Mouse (Mus musculus): Measurements from ENCODE around the gene Spata31d1d.
"Not testable (repeated sequence)": the region's sequence is repeated elsewhere in the genome, so short reads cannot be mapped to it uniquely, and the experiment has no call there.

Gene Spata31d1d

GRCm38 (mm10) chr13:59733936-59734335 is 2.4 kb upstream of the Spata31d1d start:
- DNase-seq (ENCODE audit: low spot score in 2 of 2), result no peak

GRCm38 (mm10) chr13:59728378-59729093 is 3.0 kb downstream of the Spata31d1d start:
- peak; percentile 84 to 92 for DNase-seq (ENCODE audit: low spot score in 2 of 2)

GRCm38 (mm10) chr13:59726139-59726867 is 5.2 kb downstream of the Spata31d1d start:
- no peak for DNase-seq (ENCODE audit: low spot score in 2 of 2)

GRCm38 (mm10) chr13:59722089-59722488 is 9.5 kb downstream of the Spata31d1d start:
- not testable (repeated sequence) for DNase-seq (ENCODE audit: low spot score in 2 of 2)

GRCm38 (mm10) chr13:59719475-59719874 is 12.1 kb downstream of the Spata31d1d start:
- no peak for DNase-seq (ENCODE audit: low spot score in 2 of 2)

- not testable (repeated sequence) for DNase-seq (ENCODE audit: low spot score in 2 of 2)
Observed at GRCm38 (mm10) chr13:59718857-59719440, 12.6 kb downstream of the Spata31d1d start.

GRCm38 (mm10) chr13:59713710-59714109 is 17.8 kb downstream of the Spata31d1d start:
- DNase-seq (ENCODE audit: low spot score in 2 of 2), result no peak

- DNase-seq (ENCODE audit: low spot score in 2 of 2), result not testable (repeated sequence)
Observed at GRCm38 (mm10) chr13:59711984-59712383, 19.6 kb downstream of the Spata31d1d start, which contains the start of gene Spata31d1b. Gene Spata31d1b, plus strand, starts transcription at chr13:59712284.

GRCm38 (mm10) chr13:59710230-59710629 is 21.3 kb downstream of the Spata31d1d start, which contains the start of gene Spata31d1a:
Gene Spata31d1a, minus strand, starts transcription at chr13:59710330.
- no peak for DNase-seq (ENCODE audit: low spot score in 2 of 2)

GRCm38 (mm10) chr13:59704562-59704961 is 27.0 kb downstream of the Spata31d1d start:
- peak in 1 of 2 experiments; percentile 61 for DNase-seq (ENCODE audit: low spot score in 2 of 2)

- no peak for DNase-seq (ENCODE audit: low spot score in 2 of 2)
Observed at GRCm38 (mm10) chr13:59703514-59703913, 28.0 kb downstream of the Spata31d1d start.

GRCm38 (mm10) chr13:59700137-59700536 is 31.4 kb downstream of the Spata31d1d start:
- not testable (repeated sequence) for DNase-seq (ENCODE audit: low spot score in 2 of 2)

- DNase-seq (ENCODE audit: low spot score in 2 of 2), result no peak
Observed at GRCm38 (mm10) chr13:59699131-59699530, 32.4 kb downstream of the Spata31d1d start.

- no peak for DNase-seq (ENCODE audit: low spot score in 2 of 2)
Observed at GRCm38 (mm10) chr13:59695781-59696180, 35.8 kb downstream of the Spata31d1d start.

- DNase-seq (ENCODE audit: low spot score in 2 of 2), result no peak
Observed at GRCm38 (mm10) chr13:59694008-59694407, 37.5 kb downstream of the Spata31d1d start, which contains the start of gene 4921517D22Rik. Gene 4921517D22Rik, minus strand, starts transcription at chr13:59694108.

- no peak for DNase-seq (ENCODE audit: low spot score in 2 of 2)
Observed at GRCm38 (mm10) chr13:59691478-59691877, 40.1 kb downstream of the Spata31d1d start.

GRCm38 (mm10) chr13:59690576-59690975 is 41.0 kb downstream of the Spata31d1d start:
- DNase-seq (ENCODE audit: low spot score in 2 of 2), result no peak

- no peak for DNase-seq (ENCODE audit: low spot score in 2 of 2)
Observed at GRCm38 (mm10) chr13:59689843-59690242, 41.7 kb downstream of the Spata31d1d start.

- DNase-seq (ENCODE audit: low spot score in 2 of 2), result no peak
Observed at GRCm38 (mm10) chr13:59689313-59689712, 42.2 kb downstream of the Spata31d1d start.

- no peak for DNase-seq (ENCODE audit: low spot score in 2 of 2)
Observed at GRCm38 (mm10) chr13:59688338-59688770, 43.2 kb downstream of the Spata31d1d start.

- DNase-seq (ENCODE audit: low spot score in 2 of 2), result no peak
Observed at GRCm38 (mm10) chr13:59685236-59685635, 46.3 kb downstream of the Spata31d1d start.

GRCm38 (mm10) chr13:59682629-59683028 is 48.9 kb downstream of the Spata31d1d start:
- DNase-seq (ENCODE audit: low spot score in 2 of 2), result no peak

Measured in spleen, postnatal 4 days (tissue).